Mouse (Mus musculus) splenic B cell, adult 2 months (primary cell): ENCODE data around the gene Tle3.

Source experiments
- DNase-seq: peaks from one replicate; pipeline ENCODE4 v3.0.0-alpha.2; 2011; ENCODE audit warnings: low read depth, low spot score
- H3K27me3 ChIP-seq: 2 replicates; pipeline ENCODE4 v1.6.1; 2012; ENCODE audit warnings: mild to moderate bottlenecking, low read length, moderate library complexity, mixed read lengths; ENCODE audit not compliant: control insufficient read depth, poor library complexity, insufficient read depth, severe bottlenecking
- H3K36me3 ChIP-seq: 2 replicates; pipeline ENCODE4 v1.6.1; 2012; ENCODE audit warnings: mild to moderate bottlenecking, low read length, moderate library complexity, mixed read lengths; ENCODE audit not compliant: control insufficient read depth, poor library complexity, insufficient read depth, severe bottlenecking

The Tle3 gene

DNA sequence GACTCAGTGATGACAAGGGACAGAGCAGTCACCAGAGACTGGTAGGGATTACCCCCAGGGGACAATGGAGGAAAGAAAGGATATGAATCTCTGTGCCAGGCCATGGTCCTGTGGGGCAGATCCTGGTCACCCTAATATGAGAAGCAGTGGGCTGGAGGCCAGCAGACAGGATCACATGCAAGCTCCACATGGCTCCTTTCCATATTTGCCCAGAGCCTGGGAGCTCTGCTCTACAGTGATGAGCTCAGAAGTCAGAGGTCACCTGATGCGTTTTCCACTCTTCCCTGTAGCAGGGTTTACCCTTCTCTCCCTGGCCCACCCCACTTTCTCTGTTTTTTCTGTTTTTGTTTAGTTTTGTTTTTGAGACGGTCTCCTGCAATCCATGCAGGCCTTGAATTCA lies 63.9 kb downstream of the Tle3 start:
- Histone ChIP-seq H3K27me3 (no peaks in the 10 kb centered on the region), H3K36me3 (no peaks in the 10 kb centered on the region)
- DNase-seq: no peak

GRCm38 (mm10) chr9:61436761-61437160 lies 64.6 kb downstream of the Tle3 start:
- no peak for DNase-seq
- Histone ChIP-seq H3K27me3 (no peaks in the 10 kb centered on the region), H3K36me3 (no peaks in the 10 kb centered on the region)

DNA sequence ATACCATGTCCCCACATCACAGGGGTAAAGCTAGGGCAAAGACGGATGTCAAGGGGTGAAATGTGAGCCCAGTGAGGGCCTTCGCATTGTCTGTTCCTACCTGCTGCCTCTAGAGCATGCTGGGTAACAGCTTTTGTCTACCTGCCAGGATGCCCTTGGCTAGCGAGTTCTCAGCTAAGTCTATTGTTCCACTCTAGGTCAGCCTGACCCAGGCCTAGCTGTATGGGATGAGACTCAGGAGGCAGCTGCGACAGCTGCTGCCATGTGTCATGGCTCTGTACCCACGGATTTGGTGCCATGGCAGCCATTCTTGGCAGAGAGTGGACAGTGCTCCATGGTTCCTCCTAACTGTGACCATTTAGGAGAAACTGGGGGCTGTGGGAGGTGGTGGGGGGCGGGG lies 66.9 kb downstream of the Tle3 start:
- Histone ChIP-seq H3K27me3 (no peaks in the 10 kb centered on the region), H3K36me3 (no peaks in the 10 kb centered on the region)
- DNase-seq: no peak

DNA sequence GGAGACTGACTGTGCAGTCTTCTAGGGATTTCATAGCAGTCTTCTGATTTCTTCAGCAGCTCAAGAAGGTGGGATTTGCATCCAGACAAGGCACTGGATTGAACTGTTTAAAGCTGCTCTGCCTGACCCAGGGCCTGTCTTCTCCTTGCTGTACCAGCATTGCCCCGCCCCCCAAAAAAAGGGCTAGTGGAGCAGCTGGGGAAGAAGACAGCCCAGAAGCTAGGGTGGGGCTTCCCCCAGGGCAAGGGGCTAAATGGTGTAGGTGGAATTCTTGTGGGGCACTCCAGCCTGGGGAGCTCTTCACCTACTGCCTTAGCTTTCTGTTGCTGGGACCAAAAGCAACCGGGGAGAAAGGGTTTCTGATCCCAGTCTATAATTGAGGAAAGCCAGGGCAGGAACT lies 67.8 kb downstream of the Tle3 start:
- no peak for DNase-seq
- Histone ChIP-seq H3K36me3 (no peaks in the 10 kb centered on the region), H3K27me3 (no peaks in the 10 kb centered on the region)

DNA sequence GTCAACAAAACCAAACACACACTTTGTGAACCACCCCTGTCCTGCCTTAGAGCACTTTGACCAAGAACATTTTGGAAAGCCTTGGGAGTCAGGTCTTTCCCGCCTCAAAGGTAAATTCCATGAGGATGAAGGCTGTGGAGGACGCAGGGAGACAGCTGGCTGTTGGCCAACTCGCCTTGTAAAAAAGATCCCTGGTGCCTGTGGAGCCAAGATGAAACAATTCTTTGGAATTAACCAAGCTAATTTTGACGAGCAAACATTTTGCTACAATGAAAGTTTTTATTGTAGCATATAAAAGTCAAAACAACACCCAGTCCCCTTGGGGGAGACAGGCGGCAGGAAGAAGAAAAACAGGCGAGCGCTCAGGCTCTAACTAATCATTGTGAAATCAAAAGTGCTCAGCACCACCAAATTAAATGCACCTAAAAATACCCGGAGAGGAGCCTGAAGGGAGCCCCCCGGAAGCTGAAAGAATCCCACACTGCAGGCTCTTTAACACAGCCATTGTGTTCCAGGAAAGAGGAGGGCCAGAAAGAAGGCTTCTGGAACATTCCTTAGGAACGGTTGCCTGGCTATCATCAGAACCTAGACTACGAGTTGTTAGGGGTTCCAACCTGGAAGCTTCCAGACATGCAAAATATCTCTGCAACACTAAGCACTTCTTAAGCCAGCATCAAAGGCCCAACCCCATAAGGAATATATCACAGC lies 69.2 kb downstream of the Tle3 start:
- H3K27me3 ChIP-seq: no peaks in the 10 kb centered on the region
- H3K36me3 ChIP-seq: no peaks in the 10 kb centered on the region
- no peak for DNase-seq

- Histone ChIP-seq H3K27me3 (no peaks in the 10 kb centered on the region), H3K36me3 (no peaks in the 10 kb centered on the region)
- DNase-seq: no peak
These were observed 70.9 kb downstream of the Tle3 start for GRCm38 (mm10) chr9:61442951-61443630.

- DNase-seq: no peak
- Histone ChIP-seq H3K27me3 (no peaks in the 10 kb centered on the region), H3K36me3 (no peaks in the 10 kb centered on the region)
These were observed 73.0 kb downstream of the Tle3 start for GRCm38 (mm10) chr9:61445151-61445550.

DNA sequence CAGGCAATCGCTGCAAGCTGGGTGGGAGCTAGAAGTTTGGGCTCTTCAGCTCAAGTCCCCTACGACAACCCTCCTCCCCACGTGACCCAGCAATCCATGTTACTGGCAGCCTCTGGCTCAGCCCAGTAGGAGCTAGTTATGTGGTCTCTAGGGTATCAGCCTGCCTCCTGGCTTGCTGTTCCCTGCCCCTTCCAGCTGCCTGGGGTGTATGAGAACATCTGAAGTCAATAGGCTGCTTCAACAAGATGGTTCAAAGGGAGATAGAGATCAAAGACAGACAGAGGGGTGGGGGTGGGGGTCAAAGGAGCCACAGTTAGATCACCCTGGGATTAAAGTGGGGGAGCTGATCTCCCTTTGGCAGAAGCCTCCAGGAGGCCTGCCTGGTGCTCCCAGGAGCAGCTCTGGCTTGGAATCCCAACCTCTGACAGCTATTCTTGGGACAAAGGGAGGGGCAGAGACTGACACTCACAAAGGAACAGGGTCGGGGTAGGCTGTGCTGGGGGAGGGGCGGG lies 73.6 kb downstream of the Tle3 start:
- Histone ChIP-seq H3K27me3 (no peaks in the 10 kb centered on the region), H3K36me3 (no peaks in the 10 kb centered on the region)
- no peak for DNase-seq

GRCm38 (mm10) chr9:61446965-61447364 lies 74.8 kb downstream of the Tle3 start:
- Histone ChIP-seq H3K36me3 (no peaks in the 10 kb centered on the region), H3K27me3 (no peaks in the 10 kb centered on the region)
- DNase-seq: peak; percentile 57

DNA sequence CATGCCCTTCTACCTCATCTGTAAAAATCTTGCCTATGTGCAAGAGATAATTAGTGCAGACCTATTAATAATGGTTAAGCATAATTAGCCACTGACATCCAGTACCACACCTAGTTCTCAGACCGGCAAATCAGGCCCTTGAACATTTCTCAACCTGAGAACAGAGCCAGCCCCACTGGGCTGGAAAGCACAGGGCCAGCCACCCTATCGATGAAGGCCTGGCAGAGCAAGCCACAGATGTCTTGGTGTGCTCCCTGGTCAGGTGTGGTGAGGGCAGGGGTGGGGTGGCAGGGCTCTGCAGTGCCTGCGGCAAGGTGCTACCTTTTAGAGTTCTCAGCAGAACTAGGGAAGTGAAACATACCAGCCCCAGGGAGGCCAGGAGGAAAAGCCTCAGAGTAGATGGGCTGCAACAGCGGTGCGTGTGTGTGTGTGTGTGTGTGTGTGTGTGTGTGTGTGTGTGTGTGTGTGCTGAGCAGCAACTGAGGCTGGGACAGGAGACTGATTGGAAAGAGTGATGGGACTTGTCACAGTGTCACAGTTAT lies 77.3 kb downstream of the Tle3 start:
- no peaks in the 10 kb centered on the region for H3K36me3 ChIP-seq
- no peaks in the 10 kb centered on the region for H3K27me3 ChIP-seq
- DNase-seq: peak; percentile 89

DNA sequence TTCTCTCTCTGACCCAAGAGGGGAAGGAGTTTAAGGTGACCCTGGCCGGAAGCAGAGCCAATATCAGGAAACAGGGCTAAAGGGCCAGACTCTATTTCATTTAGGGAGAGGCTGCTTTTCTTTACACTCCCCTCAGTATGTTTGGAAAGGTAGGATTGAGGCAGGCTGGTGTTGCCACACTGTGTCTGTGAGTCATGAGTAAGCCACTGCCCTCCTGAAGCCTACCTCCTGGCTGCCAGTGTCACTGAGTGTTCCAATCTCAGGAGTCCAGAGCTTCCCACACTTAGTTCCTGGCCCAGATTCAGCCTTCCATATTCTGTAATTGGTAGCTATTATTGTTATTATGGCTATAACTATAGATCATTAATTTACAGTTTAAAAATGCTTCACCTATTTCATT lies 79.9 kb downstream of the Tle3 start:
- DNase-seq: no peak

GRCm38 (mm10) chr9:61455861-61456261 lies 83.7 kb downstream of the Tle3 start:
- no peak for DNase-seq

More for the DNA sequence above, 79.9 kb downstream of the Tle3 start:
- no peaks in the 10 kb centered on the region for H3K27me3 ChIP-seq
- H3K36me3 ChIP-seq: no peaks in the 10 kb centered on the region

DNA sequence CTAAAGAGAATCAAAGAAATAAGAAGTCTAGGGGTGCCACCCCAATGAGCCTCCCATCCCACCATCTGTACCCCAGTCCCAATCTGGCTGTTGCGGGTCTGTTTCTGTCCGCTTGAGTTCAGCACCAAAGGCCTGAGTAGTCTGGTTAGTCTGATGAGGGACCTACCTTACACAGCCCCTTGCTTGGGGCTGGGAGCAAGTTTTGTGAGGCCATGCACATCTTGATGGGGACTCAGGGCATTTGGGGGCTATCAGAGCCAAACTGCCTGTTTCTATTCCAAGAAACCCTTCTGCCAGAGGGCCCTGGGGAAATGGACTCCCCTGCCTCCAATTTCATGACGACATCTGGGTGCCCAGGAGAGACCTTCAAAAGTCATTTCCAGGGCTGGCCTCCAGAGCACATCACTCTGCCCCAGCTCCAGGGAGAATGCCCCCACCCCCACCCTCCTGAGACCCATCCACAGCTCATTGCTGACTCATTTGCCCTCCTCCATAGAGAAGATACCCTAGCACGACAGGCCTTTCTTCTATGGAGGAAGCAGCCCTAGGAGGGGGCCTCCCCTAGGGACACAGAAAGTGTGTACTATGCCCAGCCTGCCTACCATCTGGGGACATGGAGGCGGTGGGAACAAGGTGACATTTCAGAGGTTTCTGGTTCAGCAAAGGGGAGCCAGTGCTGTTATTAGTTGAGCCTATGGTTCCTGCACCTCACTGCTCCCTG lies 84.4 kb downstream of the Tle3 start:
- H3K36me3 ChIP-seq: no peaks in the 10 kb centered on the region
- peak; percentile 39 for DNase-seq
- H3K27me3 ChIP-seq: no peaks in the 10 kb centered on the region

More at GRCm38 (mm10) chr9:61455861-61456261, 83.7 kb downstream of the Tle3 start:
- Histone ChIP-seq H3K36me3 (no peaks in the 10 kb centered on the region), H3K27me3 (no peaks in the 10 kb centered on the region)

DNA sequence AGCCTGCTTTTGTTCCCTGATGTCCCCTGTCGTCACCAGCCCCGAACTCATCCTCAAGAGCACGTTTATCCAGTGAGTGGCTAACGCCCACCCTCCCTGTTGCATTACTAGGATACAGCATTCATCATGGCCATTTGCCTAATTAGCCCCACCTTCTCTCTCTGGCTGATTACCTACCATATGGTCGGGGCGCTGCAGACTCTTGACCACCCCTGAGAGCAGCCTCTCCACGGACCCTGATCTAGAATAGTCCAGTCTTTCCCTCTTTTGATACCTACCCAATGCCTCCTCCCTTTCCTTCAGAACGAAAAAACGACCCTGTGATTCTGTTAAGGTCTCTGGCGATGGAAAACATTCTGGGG lies 85.0 kb downstream of the Tle3 start:
- no peak for DNase-seq
- Histone ChIP-seq H3K36me3 (no peaks in the 10 kb centered on the region), H3K27me3 (no peaks in the 10 kb centered on the region)

- no peaks in the 10 kb centered on the region for H3K36me3 ChIP-seq
- DNase-seq: no peak
- no peaks in the 10 kb centered on the region for H3K27me3 ChIP-seq
These were observed 89.7 kb downstream of the Tle3 start for GRCm38 (mm10) chr9:61461859-61462258.
